Mouse (Mus musculus): ENCODE data around the gene Exd2.

Exd2 gene

GRCm38 (mm10) chr12:80495691-80496090, 32.8 kb downstream of the Exd2 start:
- DNase-seq (ENCODE audit: low read depth, low spot score): no peak

GRCm38 (mm10) chr12:80498356-80498755, 35.5 kb downstream of the Exd2 start:
- DNase-seq (ENCODE audit: low read depth, low spot score): no peak

GRCm38 (mm10) chr12:80500506-80500905, 37.6 kb downstream of the Exd2 start:
- DNase-seq (ENCODE audit: low read depth, low spot score): no peak

- DNase-seq (ENCODE audit: low read depth, low spot score): no peak
These were observed 41.8 kb downstream of the Exd2 start for GRCm38 (mm10) chr12:80504718-80505117.

- no peak for DNase-seq (ENCODE audit: low read depth, low spot score)
These were observed 44.3 kb downstream of the Exd2 start for GRCm38 (mm10) chr12:80507041-80507745.

GRCm38 (mm10) chr12:80517977-80518376, 55.1 kb downstream of the Exd2 start, which contains the start of gene Galnt16:
TSS of gene Galnt16 (plus strand) at chr12:80518277.
- no peak for DNase-seq (ENCODE audit: low read depth, low spot score)

GRCm38 (mm10) chr12:80518393-80518756, 55.5 kb downstream of the Exd2 start:
- no peak for DNase-seq (ENCODE audit: low read depth, low spot score)

- DNase-seq (ENCODE audit: low read depth, low spot score): peak; percentile 77
These were observed 56.1 kb downstream of the Exd2 start for GRCm38 (mm10) chr12:80518757-80519620.

- DNase-seq (ENCODE audit: low read depth, low spot score): peak; percentile 74
These were observed 56.9 kb downstream of the Exd2 start for GRCm38 (mm10) chr12:80519621-80520332.

- no peak for DNase-seq (ENCODE audit: low read depth, low spot score)
These were observed 59.1 kb downstream of the Exd2 start for GRCm38 (mm10) chr12:80522006-80522405.

GRCm38 (mm10) chr12:80524276-80524921, 61.5 kb downstream of the Exd2 start:
- peak; percentile 90 for DNase-seq (ENCODE audit: low read depth, low spot score)

GRCm38 (mm10) chr12:80525513-80525912, 62.6 kb downstream of the Exd2 start:
- DNase-seq (ENCODE audit: low read depth, low spot score): peak; percentile 65

- no peak for DNase-seq (ENCODE audit: low read depth, low spot score)
These were observed 63.6 kb downstream of the Exd2 start for GRCm38 (mm10) chr12:80526511-80526910.

- no peak for DNase-seq (ENCODE audit: low read depth, low spot score)
These were observed 65.0 kb downstream of the Exd2 start for GRCm38 (mm10) chr12:80527727-80528389.

GRCm38 (mm10) chr12:80530052-80530451, 67.2 kb downstream of the Exd2 start:
- DNase-seq (ENCODE audit: low read depth, low spot score): no peak

GRCm38 (mm10) chr12:80530630-80531029, 67.7 kb downstream of the Exd2 start:
- DNase-seq (ENCODE audit: low read depth, low spot score): no peak

- no peak for DNase-seq (ENCODE audit: low read depth, low spot score)
These were observed 68.7 kb downstream of the Exd2 start for GRCm38 (mm10) chr12:80531585-80531984.

- no peak for DNase-seq (ENCODE audit: low read depth, low spot score)
These were observed 71.0 kb downstream of the Exd2 start for GRCm38 (mm10) chr12:80533876-80534275.

- no peak for DNase-seq (ENCODE audit: low read depth, low spot score)
These were observed 74.4 kb downstream of the Exd2 start for GRCm38 (mm10) chr12:80537313-80537712.

GRCm38 (mm10) chr12:80538311-80538710, 75.4 kb downstream of the Exd2 start:
- DNase-seq (ENCODE audit: low read depth, low spot score): no peak

GRCm38 (mm10) chr12:80545310-80545709, 82.4 kb downstream of the Exd2 start:
- no peak for DNase-seq (ENCODE audit: low read depth, low spot score)
